Mouse (Mus musculus): ENCODE measurements around the gene Mtmr6. TPM values are rescaled to one million over a fixed set of nuclear protein-coding genes. Genes with fewer than 3 reads are reported as not detected.

Gene Mtmr6
- polyA plus RNA-seq (2021; fragmentation: Nextera tagmentation) = 62.9 and 78.3 TPM in 2 replicates
- long read RNA-seq, experiment 1, transcript Mtmr6-201 (14 exons, 3,813 nt) = major isoform, 833 of 1,122 reads
- long read RNA-seq, experiment 1, transcript Mtmr6-202 (4 exons, 2,877 nt) = minor isoform, 10 of 1,122 reads
- long read RNA-seq, experiment 1, partial matches to known transcripts = 73 of 1,122 reads
- long read RNA-seq, experiment 1, other reads (novel, unspliced or antisense) = 203 of 1,122 reads
- long read RNA-seq, experiment 2, transcript Mtmr6-201 (14 exons, 3,813 nt) = major isoform, 45 of 111 reads
- long read RNA-seq, experiment 2, partial matches to known transcripts = 54 of 111 reads
- long read RNA-seq, experiment 2, other reads (novel, unspliced or antisense) = 9 of 111 reads

DNA sequence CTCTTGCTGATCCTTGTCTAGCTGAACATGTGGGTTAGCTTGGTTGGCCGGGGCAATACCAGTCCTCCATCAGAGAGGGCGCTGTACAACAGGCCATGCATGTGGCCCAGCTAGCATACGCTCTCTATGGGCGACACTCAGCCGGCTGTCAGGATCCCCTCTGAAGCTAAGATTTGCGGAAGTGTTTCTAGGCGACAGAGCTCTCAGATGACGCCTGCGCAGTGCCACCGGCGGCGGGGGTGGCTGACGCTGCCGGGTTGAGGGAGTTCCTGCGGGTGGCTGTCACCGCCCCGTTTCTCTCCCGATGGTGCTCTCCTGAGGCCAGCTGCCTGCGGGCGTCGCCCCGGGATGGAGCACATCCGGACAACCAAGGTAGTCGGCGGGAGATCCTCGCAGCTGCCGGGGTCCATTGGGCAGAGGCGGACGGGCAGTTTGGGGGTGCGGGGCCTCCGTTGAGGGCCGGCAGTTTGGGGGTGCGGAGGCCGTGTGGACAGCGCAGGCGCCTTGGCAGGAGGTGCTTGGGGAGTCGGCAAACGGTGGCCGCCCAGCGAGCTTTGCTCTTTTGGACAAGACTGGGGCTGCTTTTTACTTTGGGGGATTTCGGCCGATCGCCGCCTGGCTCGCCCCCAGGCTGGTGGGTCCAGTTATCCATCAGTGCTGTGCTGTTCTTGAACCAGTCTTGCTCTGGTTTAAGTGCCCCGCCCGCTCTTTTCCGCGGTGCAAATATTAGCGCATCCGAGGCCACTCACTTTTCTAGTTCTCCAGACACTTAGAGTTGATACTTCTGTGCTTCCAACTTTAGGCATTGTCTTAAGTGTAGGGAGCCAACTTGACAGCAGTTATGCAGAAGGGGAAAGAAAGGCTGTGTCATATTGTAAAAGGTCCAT lies at the start of gene Mtmr6:
TSS of gene Mtmr6 (plus strand) at position 239 of the 887 bp plus-strand sequence.

DNA sequence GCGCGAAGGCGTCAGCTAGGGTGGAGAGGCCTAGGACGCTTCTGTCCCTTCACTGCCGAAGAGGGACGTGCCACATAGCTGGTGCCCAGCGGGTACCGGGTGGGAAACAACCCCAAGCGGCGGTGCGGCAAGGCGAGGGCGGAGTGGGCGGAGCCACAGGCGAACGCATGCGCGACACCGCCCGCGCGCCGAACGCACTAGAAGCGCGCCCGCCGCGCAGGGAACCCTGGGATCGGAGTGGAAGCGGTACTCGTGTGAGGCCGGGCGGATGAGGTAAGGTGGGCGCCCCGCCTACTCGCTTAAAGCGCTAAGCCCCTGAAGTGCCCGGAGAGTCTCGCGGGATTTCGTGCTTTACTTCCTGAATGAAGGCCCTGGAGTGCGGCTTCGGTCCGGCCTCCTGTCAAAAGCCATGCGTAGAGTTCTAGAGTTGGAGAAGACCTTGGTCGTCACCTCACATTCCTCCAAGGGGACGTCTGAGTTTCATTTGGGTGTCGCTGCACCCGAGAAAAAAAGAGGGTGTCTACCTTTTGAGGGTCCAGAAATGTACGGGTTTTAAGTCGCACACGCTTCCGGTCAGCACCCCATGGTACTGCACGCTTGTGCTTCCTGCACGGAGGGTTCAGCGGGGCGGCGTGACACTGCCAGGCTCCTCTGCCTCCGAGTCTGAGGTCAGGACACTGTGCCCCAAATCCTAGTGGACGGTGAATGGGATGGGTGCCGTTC lies 13.6 kb upstream of the Mtmr6 start, which contains the start of the genes Nupl1 and Gm49336:
TSS of gene Nupl1 (minus strand) at position 151 of the 723 bp plus-strand sequence.
TSS of gene Gm49336 (minus strand) at position 227 of the 723 bp plus-strand sequence.

Other genes starting within 250 kb of the Mtmr6 start
- gene Atp8a2, start 68.0 kb upstream of the Mtmr6 start, polyA plus RNA-seq (2021; fragmentation: Nextera tagmentation) = 12.0 and 15.1 TPM in 2 replicates
- gene Nupl1, start 13.8 kb upstream of the Mtmr6 start, polyA plus RNA-seq (2021; fragmentation: Nextera tagmentation) = not detected in 2 replicates
- 18.5 and 20.3 TPM in 2 replicates for gene Gm49336, start 13.7 kb upstream of the Mtmr6 start, polyA plus RNA-seq (2021; fragmentation: Nextera tagmentation)
- 5.6 and 19.6 TPM in 2 replicates for gene Amer2, start 108.0 kb downstream of the Mtmr6 start, polyA plus RNA-seq (2021; fragmentation: Nextera tagmentation)